Mouse (Mus musculus): Measurements from ENCODE around the gene Tnnt1. TPM values are rescaled to one million over a fixed set of nuclear protein-coding genes. Genes with fewer than 3 reads are reported as not detected.

Gene Tnnt1
- total and polyA plus RNA-seq, 2 experiments from 2014 or later, result 27.4 to 93.7 TPM

GRCm38 (mm10) chr7:4508739-4509116 lies 7.5 kb downstream of the Tnnt1 start:
- peaks cover 39% of the 10 kb centered on the region for H3K4me1 ChIP-seq (ENCODE audit: control insufficient read depth, insufficient read depth)
- no peak for TF ChIP-seq EP300 (IDR thresholded peaks at IDR 0.05; ENCODE audit: low read depth)
- TF ChIP-seq CTCF (IDR thresholded peaks at IDR 0.05; ENCODE audit: low read depth), result no peak
- ATAC-seq (ENCODE audit: insufficient read depth, low read depth), result no peak
- DNase-seq (ENCODE audit: low spot score), result no peak
- no peaks in the 10 kb centered on the region for H3K27me3 ChIP-seq (ENCODE audit: control insufficient read depth, insufficient read depth, low read length)
- no peak overlapping the region for H3K4me3 ChIP-seq (ENCODE audit: low read depth, low read length)
- H3K36me3 ChIP-seq (replicated peaks; ENCODE audit: control insufficient read depth, insufficient read depth, low read length), result no peaks in the 10 kb centered on the region
- 77% methylated on average over 8 of the region's 8 CpGs for WGBS
- H3K9ac ChIP-seq (replicated peaks; ENCODE audit: low read depth, low read length), result no peak overlapping the region
- no peaks in the 10 kb centered on the region for H3K9me3 ChIP-seq (replicated peaks; ENCODE audit: control insufficient read depth, low read length)
- no peak overlapping the region for H3K27ac ChIP-seq (ENCODE audit: low read depth)
- no peak overlapping the region for H3K4me2 ChIP-seq (ENCODE audit: low read depth, low read length)

GRCm38 (mm10) chr7:4508062-4508738 lies 8.0 kb downstream of the Tnnt1 start:
- DNase-seq (ENCODE audit: low spot score) (no peak), ATAC-seq (ENCODE audit: insufficient read depth, low read depth) (no peak)
- WGBS, result 67% methylated on average over 14 of the region's 32 CpGs
- TF ChIP-seq EP300 (IDR thresholded peaks at IDR 0.05; ENCODE audit: low read depth) (no peak), CTCF (IDR thresholded peaks at IDR 0.05; ENCODE audit: low read depth) (peak; percentile 55)
- H3K27ac ChIP-seq (ENCODE audit: low read depth), result no peak overlapping the region
- H3K4me2 ChIP-seq (ENCODE audit: low read depth, low read length), result no peak overlapping the region
- peaks cover 36% of the 10 kb centered on the region for H3K4me1 ChIP-seq (ENCODE audit: control insufficient read depth, insufficient read depth)
- no peak overlapping the region for H3K9ac ChIP-seq (replicated peaks; ENCODE audit: low read depth, low read length)
- H3K4me3 ChIP-seq (ENCODE audit: low read depth, low read length), result no peak overlapping the region
- H3K9me3 ChIP-seq (replicated peaks; ENCODE audit: control insufficient read depth, low read length), result no peaks in the 10 kb centered on the region
- H3K27me3 ChIP-seq (ENCODE audit: control insufficient read depth, insufficient read depth, low read length), result no peaks in the 10 kb centered on the region
- no peaks in the 10 kb centered on the region for H3K36me3 ChIP-seq (replicated peaks; ENCODE audit: control insufficient read depth, insufficient read depth, low read length)

GRCm38 (mm10) chr7:4507220-4507619 lies 9.0 kb downstream of the Tnnt1 start:
- Histone ChIP-seq H3K4me1 (ENCODE audit: control insufficient read depth, insufficient read depth) (peaks cover 31% of the 10 kb centered on the region), H3K9me3 (replicated peaks; ENCODE audit: control insufficient read depth, low read length) (no peaks in the 10 kb centered on the region), H3K36me3 (replicated peaks; ENCODE audit: control insufficient read depth, insufficient read depth, low read length) (no peaks in the 10 kb centered on the region), H3K9ac (replicated peaks; ENCODE audit: low read depth, low read length) (no peak overlapping the region), H3K27ac (ENCODE audit: low read depth) (no peak overlapping the region), H3K27me3 (ENCODE audit: control insufficient read depth, insufficient read depth, low read length) (no peaks in the 10 kb centered on the region), H3K4me3 (ENCODE audit: low read depth, low read length) (no peak overlapping the region), H3K4me2 (ENCODE audit: low read depth, low read length) (no peak overlapping the region)
- 57% methylated on average over 3 of the region's 4 CpGs for WGBS
- DNase-seq (ENCODE audit: low spot score) (no peak), ATAC-seq (ENCODE audit: insufficient read depth, low read depth) (no peak)
- TF ChIP-seq CTCF (IDR thresholded peaks at IDR 0.05; ENCODE audit: low read depth) (no peak), EP300 (IDR thresholded peaks at IDR 0.05; ENCODE audit: low read depth) (no peak)

- H3K9me3 ChIP-seq (replicated peaks; ENCODE audit: control insufficient read depth, low read length), result no peaks in the 10 kb centered on the region
- H3K27ac ChIP-seq (ENCODE audit: low read depth), result peak overlapping the region; percentile 55
- DNase-seq (ENCODE audit: low spot score) (no peak), ATAC-seq (ENCODE audit: insufficient read depth, low read depth) (no peak)
- TF ChIP-seq EP300 (IDR thresholded peaks at IDR 0.05; ENCODE audit: low read depth), result no peak
- TF ChIP-seq CTCF (IDR thresholded peaks at IDR 0.05; ENCODE audit: low read depth), result no peak
- H3K9ac ChIP-seq (replicated peaks; ENCODE audit: low read depth, low read length), result no peak overlapping the region
- no peaks in the 10 kb centered on the region for H3K27me3 ChIP-seq (ENCODE audit: control insufficient read depth, insufficient read depth, low read length)
- 42% methylated on average over 11 of the region's 11 CpGs for WGBS
- no peak overlapping the region for H3K4me3 ChIP-seq (ENCODE audit: low read depth, low read length)
- H3K36me3 ChIP-seq (replicated peaks; ENCODE audit: control insufficient read depth, insufficient read depth, low read length), result no peaks in the 10 kb centered on the region
- no peak overlapping the region for H3K4me2 ChIP-seq (ENCODE audit: low read depth, low read length)
- peaks cover 14% of the 10 kb centered on the region for H3K4me1 ChIP-seq (ENCODE audit: control insufficient read depth, insufficient read depth)
These were observed 11.3 kb downstream of the Tnnt1 start for GRCm38 (mm10) chr7:4504646-4505435.

- no peaks in the 10 kb centered on the region for H3K27me3 ChIP-seq (ENCODE audit: control insufficient read depth, insufficient read depth, low read length)
- TF ChIP-seq CTCF (IDR thresholded peaks at IDR 0.05; ENCODE audit: low read depth) (no peak), EP300 (IDR thresholded peaks at IDR 0.05; ENCODE audit: low read depth) (no peak)
- H3K4me2 ChIP-seq (ENCODE audit: low read depth, low read length), result no peak overlapping the region
- ATAC-seq (ENCODE audit: insufficient read depth, low read depth) (no peak), DNase-seq (ENCODE audit: low spot score) (no peak)
- H3K9ac ChIP-seq (replicated peaks; ENCODE audit: low read depth, low read length), result no peak overlapping the region
- peak overlapping the region; percentile 22; the same call in 1 of the 2 replicates for H3K27ac ChIP-seq (ENCODE audit: low read depth)
- H3K9me3 ChIP-seq (replicated peaks; ENCODE audit: control insufficient read depth, low read length), result no peaks in the 10 kb centered on the region
- peaks cover 18% of the 10 kb centered on the region for H3K4me1 ChIP-seq (ENCODE audit: control insufficient read depth, insufficient read depth)
- H3K36me3 ChIP-seq (replicated peaks; ENCODE audit: control insufficient read depth, insufficient read depth, low read length), result no peaks in the 10 kb centered on the region
- WGBS, result 66% methylated on average over 5 of the region's 5 CpGs
- no peak overlapping the region for H3K4me3 ChIP-seq (ENCODE audit: low read depth, low read length)
These were observed 12.3 kb downstream of the Tnnt1 start for GRCm38 (mm10) chr7:4503858-4504257.

All from heart, postnatal 0 days (tissue).